Mouse (Mus musculus) stomach, embryonic 14.5 days (tissue): ENCODE results near the gene Qpctl. TPM values are rescaled to one million over a fixed set of nuclear protein-coding genes. Genes with fewer than 3 reads are reported as not detected.

ENCODE experiments used
- ATAC-seq: fragments of 200-750 bp; cut with Nextera tagmentation; 2 replicates; pipeline ENCODE4 v1.8.0; 2017; ENCODE audit warnings: low read depth, moderate TSS enrichment; ENCODE audit not compliant: insufficient number of reproducible peaks, insufficient read depth, low FRiP score
- H3K27ac ChIP-seq: fragments of 300-500 bp; sonication (generic); 2 replicates; pipeline ENCODE4 v1.5.1; 2014; ENCODE audit warnings: mild to moderate bottlenecking, low read length, moderate library complexity, mixed read lengths
- H3K27me3 ChIP-seq: fragments of 300-500 bp; sonication (generic); 2 replicates; pipeline ENCODE4 v1.6.1; 2014; ENCODE audit warnings: low read length, control low read depth, mixed read lengths; ENCODE audit not compliant: control insufficient read depth, insufficient read depth
- H3K36me3 ChIP-seq: fragments of 300-500 bp; sonication (generic); 2 replicates; pipeline ENCODE4 v1.6.1; 2014; ENCODE audit warnings: mild to moderate bottlenecking, control low read depth, low read length, moderate library complexity, mixed read lengths; ENCODE audit not compliant: control insufficient read depth, insufficient read depth
- H3K4me1 ChIP-seq: fragments of 300-500 bp; sonication (generic); 2 replicates; pipeline ENCODE4 v1.6.1; 2014; ENCODE audit warnings: low read length, control low read depth, mixed read lengths; ENCODE audit not compliant: control insufficient read depth, insufficient read depth
- H3K4me2 ChIP-seq: fragments of 300-500 bp; sonication (generic); replicated peaks from 2 replicates; pipeline ENCODE4 v1.6.1; 2014; ENCODE audit warnings: low read depth, low read length, control low read depth
- H3K4me3 ChIP-seq: fragments of 300-500 bp; sonication (generic); 2 replicates; pipeline ENCODE4 v1.5.1; 2014; ENCODE audit warnings: low read depth, low read length, control low read depth
- H3K9ac ChIP-seq: fragments of 300-500 bp; sonication (generic); replicated peaks from 2 replicates; pipeline ENCODE4 v1.6.1; 2014; ENCODE audit warnings: low read depth, mild to moderate bottlenecking, control low read depth, low read length, moderate library complexity, mixed read lengths
- H3K9me3 ChIP-seq: fragments of 300-500 bp; sonication (generic); 2 replicates; pipeline ENCODE4 v1.6.1; 2016; ENCODE audit warnings: low read depth, low read length, control low read depth; ENCODE audit not compliant: control insufficient read depth
- WGBS: fragments of 180-500 bp; shearing (Covaris S2); extraction: QIAGEN DNeasy Blood & Tissue Kit; methylation state at CpG from one replicate; pipeline ENCODE4 v1.1.7; 2014; 5-methylcytosine and 5-hydroxymethylcytosine counted together
- polyA plus RNA-seq: library from polyadenylated mRNA; unstranded; fragments of >200 nt; fragmentation: Nextera tagmentation; extraction: Ambion mirVana; gene quantifications from 2 replicates; pipeline ENCODE4 v1.2.1, GENCODE M21; 2014

Gene Qpctl
- polyA plus RNA-seq, 1 experiment from 2014 or later: 11.3 TPM

DNA sequence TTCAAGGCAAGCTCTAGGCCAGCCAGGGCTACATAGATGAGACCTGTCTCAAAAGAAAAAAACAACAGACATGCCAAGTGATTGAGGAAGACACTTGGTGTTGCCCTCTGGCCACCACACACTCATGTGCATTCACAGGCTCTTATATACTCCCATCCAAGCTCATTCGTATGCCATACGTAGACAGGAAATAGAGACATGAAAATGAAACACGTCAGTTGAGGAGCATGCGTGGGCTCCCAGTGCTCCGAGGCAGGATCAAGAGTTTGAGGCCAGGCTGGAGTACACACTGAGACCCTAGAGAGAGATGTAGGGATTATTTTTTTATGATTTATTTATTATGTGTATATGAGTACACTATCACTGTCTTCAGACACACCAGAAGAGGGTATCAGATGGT, 19.7 kb downstream of the Qpctl start:
- ATAC-seq: no peak
- Histone ChIP-seq H3K4me1 (no peaks in the 10 kb centered on the region), H3K36me3 (no peaks in the 10 kb centered on the region; the same call in 1 of the 2 replicates), H3K9ac (no peak overlapping the region), H3K27me3 (no peaks in the 10 kb centered on the region), H3K4me2 (no peak overlapping the region), H3K27ac (no peak overlapping the region), H3K4me3 (no peak overlapping the region), H3K9me3 (no peaks in the 10 kb centered on the region)
- WGBS: 93% methylated on average over 5 of the region's 5 CpGs

- ATAC-seq: no peak
- H3K4me2 ChIP-seq: no peak overlapping the region
- no peaks in the 10 kb centered on the region; the same call in 1 of the 2 replicates for H3K36me3 ChIP-seq
- no peak overlapping the region for H3K9ac ChIP-seq
- no peak overlapping the region for H3K27ac ChIP-seq
- no peaks in the 10 kb centered on the region for H3K9me3 ChIP-seq
- H3K4me1 ChIP-seq: no peaks in the 10 kb centered on the region
- H3K27me3 ChIP-seq: no peaks in the 10 kb centered on the region
- 81% methylated on average over 5 of the region's 5 CpGs for WGBS
- no peak overlapping the region for H3K4me3 ChIP-seq
These were observed 21.3 kb downstream of the Qpctl start for GRCm38 (mm10) chr7:19127744-19128143.

GRCm38 (mm10) chr7:19124713-19125112, 24.4 kb downstream of the Qpctl start:
- Histone ChIP-seq H3K9ac (no peak overlapping the region), H3K36me3 (no peaks in the 10 kb centered on the region; the same call in 1 of the 2 replicates), H3K27me3 (no peaks in the 10 kb centered on the region), H3K4me2 (no peak overlapping the region), H3K27ac (no peak overlapping the region), H3K9me3 (no peaks in the 10 kb centered on the region), H3K4me3 (no peak overlapping the region), H3K4me1 (peaks cover 9% of the 10 kb centered on the region; the same call in 1 of the 2 replicates)
- 92% methylated on average over 6 of the region's 6 CpGs for WGBS
- ATAC-seq: no peak

- H3K36me3 ChIP-seq: no peaks in the 10 kb centered on the region
- H3K4me3 ChIP-seq: no peak overlapping the region
- H3K27me3 ChIP-seq: no peaks in the 10 kb centered on the region
- no peak for ATAC-seq
- WGBS: 88% methylated on average over 4 of the region's 4 CpGs
- no peak overlapping the region for H3K4me2 ChIP-seq
- no peak overlapping the region for H3K9ac ChIP-seq
- no peak overlapping the region for H3K27ac ChIP-seq
- peaks cover 4% of the 10 kb centered on the region; the same call in 1 of the 2 replicates for H3K9me3 ChIP-seq
- H3K4me1 ChIP-seq: peaks cover 16% of the 10 kb centered on the region; the same call in 1 of the 2 replicates
These were observed 27.4 kb downstream of the Qpctl start for GRCm38 (mm10) chr7:19121686-19122085.

DNA sequence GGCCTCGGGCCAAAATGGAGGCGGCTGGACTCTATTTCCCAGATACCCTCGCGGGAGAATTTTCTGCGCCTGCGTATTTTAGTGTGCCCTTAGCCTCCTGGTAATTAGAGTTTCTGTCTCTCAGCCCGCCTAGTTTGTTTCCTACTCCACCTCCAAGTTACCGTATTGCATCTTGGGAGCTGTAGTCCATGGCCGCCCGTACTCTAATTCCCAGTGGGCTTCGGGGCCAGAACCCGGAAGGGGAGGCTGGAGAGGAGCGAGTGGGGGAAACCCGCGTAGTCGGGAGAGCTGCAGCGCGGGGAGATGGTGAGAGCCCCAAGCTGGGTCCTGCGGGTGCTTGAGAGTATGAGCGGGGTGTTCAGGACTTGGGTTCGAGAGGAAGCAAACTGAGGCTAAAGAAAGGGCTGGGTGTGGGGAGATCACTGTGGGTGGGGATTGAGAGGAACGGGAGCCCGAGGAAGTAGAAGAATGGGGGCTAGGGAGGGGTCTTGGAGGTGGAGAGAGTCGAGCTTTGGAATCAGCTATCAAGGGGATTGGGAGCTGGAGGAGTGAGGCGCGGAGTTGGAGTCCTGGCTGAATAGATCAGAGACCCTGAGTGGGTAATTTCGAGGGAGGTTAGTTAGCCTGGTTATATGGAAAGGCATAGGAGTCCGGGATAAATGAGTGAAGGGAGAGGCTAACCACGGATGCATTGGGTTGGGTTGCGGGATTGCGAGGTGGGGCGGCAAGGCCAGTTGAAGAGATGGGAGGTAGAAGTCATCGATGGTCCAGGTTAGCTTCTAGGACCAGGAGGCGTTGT, 29.3 kb downstream of the Qpctl start, which contains the start of gene Fbxo46:
Fbxo46 (plus strand) TSS at position 229 of the 799 bp plus-strand sequence.
- H3K4me1 ChIP-seq: peaks cover 16% of the 10 kb centered on the region; the same call in 1 of the 2 replicates
- H3K9ac ChIP-seq: peak within 1 kb of the TSS; percentile 74
- H3K9me3 ChIP-seq: peaks cover 4% of the 10 kb centered on the region; the same call in 1 of the 2 replicates
- no peaks in the 10 kb centered on the region for H3K36me3 ChIP-seq
- peak within 1 kb of the TSS; percentile 68 for H3K4me3 ChIP-seq
- no peaks in the 10 kb centered on the region for H3K27me3 ChIP-seq
- WGBS: 1% methylated on average over 34 of the region's 34 CpGs
- H3K27ac ChIP-seq: peak within 1 kb of the TSS; percentile 48; the same call in 1 of the 2 replicates
- H3K4me2 ChIP-seq: peak within 1 kb of the TSS; percentile 85
- peak; percentile 95 for ATAC-seq

GRCm38 (mm10) chr7:19119083-19119482, 30.0 kb downstream of the Qpctl start:
- peak; percentile 12 for ATAC-seq
- Histone ChIP-seq H3K27me3 (no peaks in the 10 kb centered on the region), H3K4me3 (no peak overlapping the region), H3K4me1 (peaks cover 16% of the 10 kb centered on the region; the same call in 1 of the 2 replicates), H3K9ac (no peak overlapping the region), H3K9me3 (peaks cover 4% of the 10 kb centered on the region; the same call in 1 of the 2 replicates), H3K4me2 (no peak overlapping the region), H3K27ac (no peak overlapping the region), H3K36me3 (no peaks in the 10 kb centered on the region)
- WGBS: 90% methylated on average over 8 of the region's 8 CpGs

GRCm38 (mm10) chr7:19118028-19118771, 30.9 kb downstream of the Qpctl start, which contains the start of gene Gm4969:
Gene Gm4969 (minus strand): TSS chr7:19118368.
- Histone ChIP-seq H3K4me1 (peaks cover 16% of the 10 kb centered on the region; the same call in 1 of the 2 replicates), H3K27me3 (no peaks in the 10 kb centered on the region), H3K4me2 (peak within 1 kb of the TSS; percentile 39), H3K36me3 (no peaks in the 10 kb centered on the region), H3K9me3 (peaks cover 4% of the 10 kb centered on the region; the same call in 1 of the 2 replicates), H3K27ac (no peak within 1 kb of the TSS), H3K4me3 (peak within 1 kb of the TSS; percentile 26), H3K9ac (no peak within 1 kb of the TSS)
- WGBS: 23% methylated on average over 64 of the region's 64 CpGs
- peak; percentile 10; the same call in 1 of the 2 replicates for ATAC-seq

DNA sequence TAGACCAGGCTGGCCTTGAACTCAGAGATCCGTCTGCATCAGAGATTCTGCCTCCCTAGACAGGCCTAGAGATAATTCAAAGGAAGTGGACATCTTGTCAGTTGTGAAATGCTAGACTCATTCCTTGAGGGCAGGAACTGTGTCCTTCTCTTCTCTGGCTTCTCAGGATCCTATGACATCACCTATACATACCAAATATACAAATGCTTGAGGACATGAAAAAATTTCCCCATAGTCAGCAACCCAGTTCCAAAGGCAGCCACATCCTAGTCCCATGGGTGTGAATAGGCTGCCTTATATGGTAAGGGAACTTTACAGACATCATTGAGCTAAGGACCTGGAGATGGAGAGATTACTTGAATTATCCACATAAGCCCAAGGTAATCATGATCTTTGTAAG, 39.5 kb downstream of the Qpctl start:
- WGBS: 78% methylated on average over 1 of the region's 1 CpGs

More for the DNA sequence above, 39.5 kb downstream of the Qpctl start:
- H3K27me3 ChIP-seq: no peaks in the 10 kb centered on the region
- H3K9me3 ChIP-seq: no peaks in the 10 kb centered on the region
- H3K4me2 ChIP-seq: no peak overlapping the region
- H3K36me3 ChIP-seq: no peaks in the 10 kb centered on the region
- ATAC-seq: no peak
- no peak overlapping the region for H3K4me3 ChIP-seq
- H3K27ac ChIP-seq: no peak overlapping the region
- H3K4me1 ChIP-seq: no peaks in the 10 kb centered on the region
- H3K9ac ChIP-seq: no peak overlapping the region
